Mouse (Mus musculus) stomach, postnatal 0 days (tissue): Measurements from ENCODE around the gene Nob1.

ENCODE experiments used
- CTCF ChIP-seq: IDR thresholded peaks from 2 replicates; pipeline ENCODE4 v1.5.1; 2016; ENCODE audit warnings: antibody characterized with exemption, low read depth, mild to moderate bottlenecking, moderate library complexity
- EP300 ChIP-seq: optimal IDR thresholded peaks from 2 replicates; pipeline ENCODE3; 2016; ENCODE audit warnings: antibody characterized with exemption

DNA sequence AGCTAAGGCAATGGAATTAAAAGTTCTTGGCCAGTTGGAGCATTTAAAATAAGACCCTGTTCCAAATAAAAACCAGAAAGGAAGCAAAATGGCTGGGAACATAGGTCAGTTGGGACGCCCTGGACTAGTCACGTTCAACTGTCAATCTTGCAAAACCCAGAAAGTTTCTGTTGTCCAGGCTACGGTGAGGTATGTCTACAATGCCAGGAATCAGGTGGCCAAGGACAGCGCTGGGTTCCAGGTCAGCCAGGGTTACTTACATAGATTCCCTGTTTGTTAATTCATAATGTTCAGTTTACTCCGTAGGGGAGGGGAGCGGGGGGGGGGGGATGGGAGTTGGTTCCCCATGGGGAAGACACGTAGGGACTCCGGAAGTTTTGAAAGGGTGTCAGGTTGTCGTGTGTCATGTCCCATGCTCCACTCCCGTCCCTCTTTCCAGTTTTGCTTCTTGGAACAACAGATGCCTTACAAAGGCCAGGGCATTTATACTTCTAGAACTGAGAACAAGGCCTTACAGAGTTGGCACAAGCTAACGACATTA, 10.6 kb upstream of the Nob1 start:
- TF ChIP-seq CTCF, result no peak
- TF ChIP-seq EP300, result no peak
